Mouse (Mus musculus): ENCODE data around the gene Zfp638.
A peak's percentile ranks its signal among the peaks of the same experiment; 100 is the strongest.

DNA sequence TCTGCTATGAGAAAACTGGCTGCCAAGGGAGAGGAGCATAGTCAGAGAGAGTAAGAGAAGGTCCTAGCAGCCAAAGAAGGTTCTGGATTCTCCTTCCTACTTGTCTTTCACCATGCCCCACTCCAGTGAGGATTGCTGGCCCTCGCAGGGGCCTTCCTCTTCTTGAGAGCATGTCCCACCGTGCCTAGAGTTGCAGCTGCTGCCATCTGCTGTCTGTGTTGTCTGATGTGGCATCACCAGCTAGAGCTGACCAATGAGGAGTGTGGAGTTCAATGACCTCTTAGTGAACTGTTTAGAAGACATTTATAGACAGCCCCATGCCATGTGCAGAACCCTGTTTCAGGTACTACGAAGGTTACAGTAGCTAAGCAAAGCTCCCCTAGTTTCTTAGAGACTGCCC is 150.5 kb downstream of the Zfp638 start:
- TF ChIP-seq CTCF (IDR thresholded peaks at IDR 0.05; ENCODE audit: low read depth) = peak; percentile 22; the same call in 1 of the 2 replicates
- TF ChIP-seq EP300 (IDR thresholded peaks at IDR 0.05; ENCODE audit: low read depth) = no peak
